Mouse (Mus musculus): ENCODE results near the gene Adamts3.

- no peak for TF ChIP-seq CTCF (IDR thresholded peaks at IDR 0.05; ENCODE audit: low read depth)
- TF ChIP-seq EP300 (IDR thresholded peaks at IDR 0.05; ENCODE audit: low read depth): no peak
Observed at GRCm38 (mm10) chr5:89911950-89912349, 28.8 kb upstream of the Adamts3 start.

All from liver, embryonic 14.5 days (tissue).